Mouse (Mus musculus) heart, embryonic 16.5 days (tissue): ENCODE data around the gene Alg13. TPM values are rescaled to one million over a fixed set of nuclear protein-coding genes. Genes with fewer than 3 reads are reported as not detected.

Source experiments
- ATAC-seq: fragments of 200-750 bp; cut with Nextera tagmentation; replicated peaks from 2 replicates; pipeline ENCODE4 v1.8.0; 2017; ENCODE audit warnings: moderate number of reproducible peaks; ENCODE audit not compliant: insufficient read depth, low FRiP score; ENCODE audit errors: extremely low read depth
- H3K27ac ChIP-seq: fragments of 300-500 bp; sonication (generic); 2 replicates; pipeline ENCODE4 v1.5.1; 2014; ENCODE audit warnings: mild to moderate bottlenecking, low read length, control low read depth, moderate library complexity
- H3K27me3 ChIP-seq: fragments of 300-500 bp; sonication (generic); 2 replicates; pipeline ENCODE4 v1.6.1; 2014; ENCODE audit warnings: low read length, mixed read lengths; ENCODE audit not compliant: control insufficient read depth, insufficient read depth
- H3K36me3 ChIP-seq: fragments of 300-500 bp; sonication (generic); 2 replicates; pipeline ENCODE4 v1.6.1; 2014; ENCODE audit not compliant: control insufficient read depth, insufficient read depth
- H3K4me1 ChIP-seq: fragments of 300-500 bp; sonication (generic); 2 replicates; pipeline ENCODE4 v1.6.1; 2014; ENCODE audit warnings: low read length, mixed read lengths; ENCODE audit not compliant: control insufficient read depth, insufficient read depth
- H3K4me2 ChIP-seq: fragments of 300-500 bp; sonication (generic); 2 replicates; pipeline ENCODE4 v1.6.1; 2014; ENCODE audit warnings: low read depth, mild to moderate bottlenecking, control low read depth, low read length
- H3K4me3 ChIP-seq: fragments of 300-500 bp; sonication (generic); 2 replicates; pipeline ENCODE4 v1.5.1; 2014; ENCODE audit warnings: mild to moderate bottlenecking, control low read depth, low read length
- H3K9ac ChIP-seq: fragments of 300-500 bp; sonication (generic); 2 replicates; pipeline ENCODE4 v1.6.1; 2014; ENCODE audit warnings: low read length, control low read depth
- H3K9me3 ChIP-seq: fragments of 300-500 bp; sonication (generic); replicated peaks from 2 replicates; pipeline ENCODE4 v1.6.1; 2016; ENCODE audit warnings: low read length; ENCODE audit not compliant: control insufficient read depth
- WGBS: fragments of 180-500 bp; shearing (Covaris S2); extraction: QIAGEN DNeasy Blood & Tissue Kit; methylation state at CpG from one replicate; pipeline ENCODE4 v1.1.7; 2014; 5-methylcytosine and 5-hydroxymethylcytosine counted together
- polyA plus RNA-seq: library from polyadenylated mRNA; unstranded; fragments of >200 nt; fragmentation: Nextera tagmentation; extraction: Ambion mirVana; gene quantifications from 2 replicates; pipeline ENCODE4 v1.2.1, GENCODE M21; 2015

The Alg13 gene
- 10.3 and 11.4 TPM in 2 replicates for polyA plus RNA-seq

DNA sequence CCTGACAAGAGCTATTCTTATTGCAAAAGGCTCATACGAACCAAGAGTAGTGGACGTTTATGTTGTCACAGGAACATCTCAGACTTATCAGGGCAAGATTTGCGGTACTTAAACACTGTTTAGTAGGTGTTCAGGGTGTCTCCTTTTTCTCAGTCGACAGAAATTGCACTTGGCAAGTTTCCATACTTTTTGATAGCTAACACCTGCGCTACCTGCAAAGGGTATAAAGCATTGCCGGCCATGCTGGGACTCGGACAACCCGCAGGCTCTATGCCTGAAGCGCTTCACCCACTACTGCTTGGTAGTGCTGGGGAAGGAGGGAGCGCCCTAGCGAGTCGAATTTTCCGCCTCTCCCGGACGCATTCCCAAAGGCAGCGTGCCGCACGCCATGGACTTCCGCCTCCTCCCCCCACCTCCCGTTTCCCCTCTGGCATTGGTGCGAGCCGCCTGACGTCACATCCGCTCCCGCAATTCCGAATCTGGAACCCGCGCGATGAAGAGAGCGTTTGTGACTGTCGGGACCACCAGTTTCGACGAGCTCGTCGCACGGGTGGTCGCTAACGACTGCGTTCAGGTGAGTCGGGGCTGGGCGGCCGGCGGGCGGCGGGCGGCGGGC, at the start of gene Alg13:
TSS of gene Alg13 (plus strand) at position 257 of the 616 bp plus-strand sequence.
- peak; percentile 89 for ATAC-seq
- H3K27me3 ChIP-seq, result no peaks in the 10 kb centered on the region
- no peaks in the 10 kb centered on the region for H3K36me3 ChIP-seq
- peak within 1 kb of the TSS; percentile 82 for H3K9ac ChIP-seq
- H3K4me2 ChIP-seq, result peak within 1 kb of the TSS; percentile 93
- peak within 1 kb of the TSS; percentile 57 for H3K27ac ChIP-seq
- no peaks in the 10 kb centered on the region for H3K9me3 ChIP-seq
- no peaks in the 10 kb centered on the region for H3K4me1 ChIP-seq
- 9% methylated on average over 46 of the region's 47 CpGs for WGBS
- H3K4me3 ChIP-seq, result peak within 1 kb of the TSS; percentile 63

DNA sequence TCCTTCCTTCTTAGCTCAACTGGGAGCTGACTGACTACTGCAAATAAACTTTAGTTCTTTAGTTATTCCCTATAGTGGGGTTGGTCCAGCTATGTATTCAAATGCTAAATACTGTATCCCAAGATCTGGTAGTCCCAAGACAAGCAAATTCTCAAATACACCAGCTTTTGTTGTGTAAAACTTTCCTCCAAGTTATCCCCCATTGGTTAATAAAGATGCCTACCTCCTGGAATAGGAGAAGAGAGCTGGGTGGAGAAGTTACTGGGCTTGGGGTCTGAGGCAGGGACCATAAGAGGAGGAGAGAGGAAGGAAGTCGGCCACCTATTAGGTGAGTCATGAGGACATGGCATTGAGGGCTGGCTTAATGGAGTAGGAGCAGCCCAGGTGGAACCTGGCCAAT, 49.0 kb upstream of the Alg13 start:
- Histone ChIP-seq H3K36me3 (no peaks in the 10 kb centered on the region), H3K4me3 (no peak overlapping the region), H3K9ac (no peak overlapping the region), H3K4me2 (no peak overlapping the region), H3K27me3 (no peaks in the 10 kb centered on the region), H3K27ac (no peak overlapping the region), H3K9me3 (no peaks in the 10 kb centered on the region), H3K4me1 (no peaks in the 10 kb centered on the region)
- WGBS, result 60% methylated on average over 1 of the region's 1 CpGs
- ATAC-seq, result no peak

DNA sequence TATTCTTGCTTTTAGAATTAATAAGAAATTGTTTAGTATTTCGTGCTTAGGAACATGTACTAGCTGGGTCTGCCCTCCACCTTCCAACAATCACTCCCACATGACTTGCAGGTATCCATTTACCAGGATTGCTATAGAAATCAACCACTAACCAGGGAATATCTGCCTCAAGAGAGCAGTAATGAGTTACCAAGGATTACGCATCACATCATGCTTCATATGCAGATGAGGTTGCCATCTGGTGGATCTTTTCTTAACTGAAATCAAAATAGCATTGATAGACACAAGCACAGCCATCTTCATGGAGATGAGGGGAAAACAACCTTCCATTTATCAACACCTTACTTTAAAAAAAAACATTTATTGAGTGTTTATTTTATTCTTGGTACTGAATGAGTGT, 16.1 kb upstream of the Alg13 start:
- Histone ChIP-seq H3K9me3 (no peaks in the 10 kb centered on the region), H3K4me1 (no peaks in the 10 kb centered on the region), H3K4me2 (no peak overlapping the region), H3K27me3 (no peaks in the 10 kb centered on the region), H3K4me3 (no peak overlapping the region), H3K27ac (no peak overlapping the region), H3K36me3 (no peaks in the 10 kb centered on the region), H3K9ac (no peak overlapping the region)
- 68% methylated on average over 2 of the region's 2 CpGs for WGBS
- no peak for ATAC-seq

DNA sequence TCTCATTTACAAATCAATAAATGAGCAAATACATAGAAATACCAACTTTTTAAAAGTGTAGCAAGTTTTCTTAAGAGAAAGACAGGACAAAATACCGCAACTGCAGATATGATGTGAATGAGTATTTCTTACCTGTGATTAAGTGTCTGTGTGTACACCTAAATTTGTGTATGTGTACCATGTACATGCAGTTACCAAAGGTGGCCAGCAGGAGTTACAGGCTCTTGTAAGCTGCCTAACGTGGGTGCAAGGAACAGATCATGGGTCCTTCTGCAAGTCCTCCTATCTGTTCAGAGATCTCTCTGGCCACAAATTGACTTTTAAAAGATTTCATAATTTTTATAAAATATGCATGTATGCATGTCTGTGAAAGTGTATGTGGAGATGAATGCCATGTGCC, 11.9 kb upstream of the Alg13 start:
- Histone ChIP-seq H3K27ac (no peak overlapping the region), H3K36me3 (no peaks in the 10 kb centered on the region), H3K9me3 (no peaks in the 10 kb centered on the region), H3K27me3 (no peaks in the 10 kb centered on the region), H3K4me3 (no peak overlapping the region), H3K9ac (no peak overlapping the region), H3K4me1 (no peaks in the 10 kb centered on the region), H3K4me2 (no peak overlapping the region)
- 89% methylated on average over 2 of the region's 2 CpGs for WGBS
- no peak for ATAC-seq

DNA sequence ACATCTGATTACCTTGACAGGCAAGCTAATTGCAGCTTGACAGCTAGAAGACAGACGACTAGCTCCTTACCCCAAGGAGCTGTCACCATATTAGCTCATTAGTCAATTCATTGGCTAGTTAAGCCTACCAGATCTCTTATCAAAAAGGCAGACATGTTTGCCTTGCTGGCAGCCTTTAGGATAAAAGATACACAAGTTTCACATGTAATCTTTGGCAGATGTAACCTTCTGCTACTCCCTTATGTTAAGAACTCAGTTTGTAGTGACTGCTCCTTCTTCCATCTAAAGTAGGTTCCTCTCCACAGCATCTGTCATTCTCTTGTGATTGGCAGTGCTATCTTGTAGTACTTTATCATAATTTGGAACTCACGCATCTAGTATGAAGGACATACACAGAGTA, 3.6 kb upstream of the Alg13 start:
- 46% methylated on average over 2 of the region's 2 CpGs for WGBS

DNA sequence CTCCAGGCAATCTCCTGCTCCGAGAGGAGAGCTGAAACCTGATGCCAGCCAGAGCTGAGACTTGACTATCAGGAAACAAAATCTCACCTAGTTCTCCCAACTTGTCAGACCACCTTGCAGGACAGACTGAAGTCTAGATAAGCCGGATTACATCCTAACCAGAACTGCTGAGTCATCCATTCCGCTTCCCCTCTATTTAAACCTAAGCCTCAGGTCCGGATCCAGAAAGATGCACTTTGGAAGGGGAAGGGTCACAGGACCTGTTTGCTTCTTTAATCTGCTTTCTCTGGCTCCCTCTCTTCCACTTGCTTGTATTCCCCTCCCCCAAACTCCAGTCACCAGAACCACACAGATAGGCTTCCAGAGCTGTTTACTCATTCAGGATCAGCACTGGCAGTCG, 2.6 kb upstream of the Alg13 start:
- Histone ChIP-seq H3K4me1 (no peaks in the 10 kb centered on the region), H3K4me3 (no peak overlapping the region), H3K9ac (no peak overlapping the region), H3K27ac (no peak overlapping the region), H3K9me3 (no peaks in the 10 kb centered on the region), H3K36me3 (no peaks in the 10 kb centered on the region), H3K4me2 (no peak overlapping the region), H3K27me3 (no peaks in the 10 kb centered on the region)
- no peak for ATAC-seq
- 23% methylated on average over 5 of the region's 5 CpGs for WGBS

More for the DNA sequence above, 3.6 kb upstream of the Alg13 start:
- Histone ChIP-seq H3K9me3 (no peaks in the 10 kb centered on the region), H3K9ac (no peak overlapping the region), H3K27me3 (no peaks in the 10 kb centered on the region), H3K4me1 (no peaks in the 10 kb centered on the region), H3K4me3 (no peak overlapping the region), H3K36me3 (no peaks in the 10 kb centered on the region), H3K4me2 (no peak overlapping the region), H3K27ac (no peak overlapping the region)
- no peak for ATAC-seq

DNA sequence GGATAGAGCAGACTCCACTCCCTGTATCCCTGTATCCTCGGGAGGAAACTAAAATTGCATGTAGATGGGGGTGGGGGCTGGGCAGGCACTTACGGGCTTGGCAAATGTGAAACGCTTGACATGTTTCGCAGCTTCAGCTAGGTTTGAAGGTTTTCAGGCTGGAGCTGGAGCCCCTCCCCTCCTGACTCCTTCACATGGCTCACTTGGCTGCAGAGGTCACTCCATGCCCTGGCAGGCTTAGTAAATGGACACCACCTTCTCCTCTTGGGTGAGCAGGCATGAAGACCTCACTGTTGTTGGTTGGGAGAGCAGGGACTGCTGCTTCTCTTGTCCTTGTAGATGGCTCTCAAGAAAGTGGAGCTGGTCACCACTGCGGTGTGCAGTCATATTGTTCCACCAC, 1.6 kb upstream of the Alg13 start:
- no peaks in the 10 kb centered on the region for H3K27me3 ChIP-seq
- no peaks in the 10 kb centered on the region for H3K4me1 ChIP-seq
- no peak overlapping the region for H3K9ac ChIP-seq
- no peak overlapping the region for H3K27ac ChIP-seq
- H3K4me2 ChIP-seq, result no peak overlapping the region
- no peak overlapping the region for H3K4me3 ChIP-seq
- WGBS, result 53% methylated on average over 5 of the region's 5 CpGs
- ATAC-seq, result no peak
- H3K9me3 ChIP-seq, result no peaks in the 10 kb centered on the region
- H3K36me3 ChIP-seq, result no peaks in the 10 kb centered on the region

DNA sequence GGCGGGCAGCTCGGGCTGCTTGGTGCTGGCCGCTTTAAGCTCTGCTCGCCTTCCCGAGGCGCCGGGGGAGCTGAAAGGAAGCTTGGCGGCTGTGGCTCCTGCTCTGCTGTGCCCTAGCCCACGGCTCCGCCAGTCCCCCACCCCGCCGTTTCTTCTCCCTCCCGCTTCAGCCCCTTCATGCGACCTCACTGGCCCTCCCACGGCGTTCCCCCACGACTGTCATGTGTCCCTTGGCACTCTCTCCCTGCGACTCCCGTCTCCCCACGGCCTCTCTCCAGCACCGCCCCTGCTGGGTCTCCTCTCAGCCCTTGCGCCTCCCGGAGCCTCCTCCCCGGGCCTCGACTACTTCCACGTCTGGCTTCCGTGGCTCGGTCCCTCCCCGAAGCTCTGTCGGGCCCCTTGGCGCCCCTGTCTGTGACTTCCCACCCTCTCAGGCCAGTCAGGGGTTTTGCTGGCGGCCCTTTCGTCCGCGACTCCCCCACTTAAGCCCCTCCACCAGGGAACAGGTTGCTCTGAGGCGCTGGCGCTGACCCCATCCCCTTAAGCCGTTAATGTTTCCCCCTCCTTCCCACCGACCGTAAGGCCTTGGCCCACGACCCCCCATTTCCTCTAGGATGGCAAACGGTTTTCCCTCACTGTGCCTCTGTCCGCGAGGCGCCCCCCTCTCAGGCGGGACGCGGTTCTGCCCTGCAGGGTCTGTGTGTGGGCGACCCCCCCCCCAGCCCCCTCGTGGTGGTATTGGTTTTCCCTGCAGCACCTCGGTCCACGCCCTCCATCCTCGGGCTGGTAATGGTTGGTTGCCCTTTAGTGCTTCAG, 768 bp downstream of the Alg13 start:
- Histone ChIP-seq H3K4me1 (no peaks in the 10 kb centered on the region), H3K27ac (peak overlapping the region; percentile 53), H3K9ac (peak overlapping the region; percentile 82), H3K9me3 (no peaks in the 10 kb centered on the region), H3K4me2 (peak overlapping the region; percentile 93), H3K36me3 (no peaks in the 10 kb centered on the region), H3K27me3 (no peaks in the 10 kb centered on the region), H3K4me3 (peak overlapping the region; percentile 63)
- ATAC-seq, result peak; percentile 78
- WGBS, result 12% methylated on average over 39 of the region's 53 CpGs

DNA sequence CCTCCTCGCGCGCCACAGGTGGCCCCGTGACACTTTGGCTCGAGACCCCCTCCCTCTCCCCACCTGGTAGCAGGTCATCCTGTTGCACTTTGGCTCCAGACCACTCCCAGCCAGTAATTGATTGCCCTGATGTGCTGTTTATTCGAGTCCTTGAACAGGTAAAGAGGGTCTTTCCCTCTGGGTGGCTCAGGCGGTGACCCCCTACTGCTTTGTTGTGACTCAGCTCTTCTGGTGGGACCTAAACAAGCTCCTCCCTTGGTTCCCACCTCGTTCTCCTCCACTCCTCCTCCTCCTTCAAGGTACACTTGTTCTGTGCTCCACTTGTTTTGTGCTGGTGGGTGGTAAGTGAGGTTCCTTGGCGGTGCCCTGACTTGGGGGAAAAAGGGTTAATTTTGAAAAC, 1.8 kb downstream of the Alg13 start:
- no peaks in the 10 kb centered on the region for H3K4me1 ChIP-seq
- H3K36me3 ChIP-seq, result no peaks in the 10 kb centered on the region
- peak overlapping the region; percentile 3; the same call in 1 of the 2 replicates for H3K4me3 ChIP-seq
- ATAC-seq, result no peak
- no peak overlapping the region for H3K27ac ChIP-seq
- no peaks in the 10 kb centered on the region for H3K9me3 ChIP-seq
- WGBS, result 38% methylated on average over 9 of the region's 9 CpGs
- H3K27me3 ChIP-seq, result no peaks in the 10 kb centered on the region
- H3K9ac ChIP-seq, result no peak overlapping the region
- peak overlapping the region; percentile 93 for H3K4me2 ChIP-seq
